Mouse (Mus musculus): ENCODE results near the gene Hrnr. TPM values are rescaled to one million over a fixed set of nuclear protein-coding genes. Genes with fewer than 3 reads are reported as not detected.

Hrnr gene
- total RNA-seq, 2 experiments from 2014 or later, result not detected

Other genes starting within 250 kb of the Hrnr start
- not detected for gene Crnn, start 175.0 kb upstream of the Hrnr start, total RNA-seq (2021)
- not detected for gene Flg2, start 122.5 kb upstream of the Hrnr start, total RNA-seq (2021)
- not detected for gene Flg, start 46.2 kb upstream of the Hrnr start, total RNA-seq (2021)
- gene Rptn, start 74.0 kb downstream of the Hrnr start, total RNA-seq (2021), result not detected
- gene Tchh, start 122.6 kb downstream of the Hrnr start, total RNA-seq (2021), result 1 to 10 TPM in 1 of 2 experiments, under 1 TPM in 1; 0.10 to 1.0 TPM
- gene Tchhl1, start 149.0 kb downstream of the Hrnr start, total RNA-seq (2021), result 1 to 10 TPM in 1 of 2 experiments, not detected in 1; 1.3 TPM
- gene S100a11, start 200.7 kb downstream of the Hrnr start, total RNA-seq (2021), result 100 to 1,000 TPM; 207 to 349 TPM
- gene S100a10, start 235.3 kb downstream of the Hrnr start, total RNA-seq (2021), result 100 to 1,000 TPM; 159 to 177 TPM